Mouse (Mus musculus): ENCODE measurements at regions not wholly inside any gene's neighbourhood (a gene's known extent, or its start where the extent isn't known, plus 50 kb on each side); places are given as distances from the start of the nearest gene placed in this dataset.

GRCm38 (mm10) chr7:135798441-135798840 is 82.3 kb upstream of the Mki67 start:
- TF ChIP-seq CTCF (conservative IDR thresholded peaks at IDR 0.05; ENCODE audit: insufficient read depth, insufficient read length, low read depth, low read length), result no peak
- no peak for TF ChIP-seq POLR2A (IDR thresholded peaks at IDR 0.05; ENCODE audit: low read depth, low read length)
